Mouse (Mus musculus): ENCODE measurements at regions not wholly inside any gene's neighbourhood (a gene's known extent, or its start where the extent isn't known, plus 50 kb on each side); places are given as distances from the start of the nearest gene placed in this dataset.
A peak's percentile ranks its signal among the peaks of the same experiment; 100 is the strongest.

DNA sequence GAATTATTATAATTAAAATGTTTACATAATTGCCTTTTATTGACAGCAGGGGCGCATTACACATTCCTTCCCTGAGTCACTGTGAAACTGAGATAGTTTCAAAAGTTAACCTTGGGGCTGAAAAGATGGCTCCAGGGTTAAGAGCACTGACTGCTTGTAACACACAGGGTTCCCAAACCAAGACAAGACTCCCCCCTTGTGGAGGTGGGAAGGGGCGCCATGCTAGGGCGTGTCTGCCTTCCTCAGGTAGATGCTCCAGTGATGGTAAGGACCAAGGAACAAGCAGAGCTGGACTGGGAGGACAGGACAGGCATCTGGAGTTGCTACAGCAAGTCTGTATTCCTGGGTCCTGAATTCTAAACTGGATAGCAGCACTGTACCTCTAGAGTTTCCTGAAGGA lies 351.9 kb downstream of the Tbc1d22a start:
- ATAC-seq = no peak
- Histone ChIP-seq H3K4me2 (no peak overlapping the region), H3K27me3 (replicated peaks) (no peaks in the 10 kb centered on the region), H3K4me3 (no peak overlapping the region), H3K27ac (no peak overlapping the region), H3K4me1 (no peaks in the 10 kb centered on the region), H3K9me3 (replicated peaks) (no peaks in the 10 kb centered on the region), H3K36me3 (no peaks in the 10 kb centered on the region), H3K9ac (no peak overlapping the region)
- WGBS (ENCODE audit: insufficient replicate concordance) = 53% methylated on average over 3 of the region's 3 CpGs

DNA sequence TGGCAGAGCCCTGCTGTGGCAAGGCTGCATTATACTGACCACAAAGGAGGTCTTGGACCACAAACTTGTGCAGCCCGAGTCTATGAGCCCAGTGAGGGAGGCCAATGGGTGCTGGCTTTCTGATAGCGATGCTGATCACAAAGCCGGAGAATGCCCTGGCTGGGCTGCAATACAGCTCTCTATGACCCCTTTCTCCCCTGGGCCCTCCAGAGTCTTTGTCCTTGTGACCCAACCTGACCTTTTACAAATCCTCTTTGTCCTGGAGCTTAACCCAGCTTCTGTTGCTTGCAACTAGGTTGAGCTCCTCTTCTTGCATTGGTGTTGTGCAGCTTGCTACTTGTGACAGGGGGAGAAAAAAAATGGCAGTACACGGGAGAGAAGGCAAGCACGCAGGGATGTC lies 360.1 kb downstream of the Tbc1d22a start:
- H3K4me2 ChIP-seq = no peak overlapping the region
- H3K9me3 ChIP-seq (replicated peaks) = no peaks in the 10 kb centered on the region
- no peaks in the 10 kb centered on the region for H3K4me1 ChIP-seq
- no peak overlapping the region for H3K9ac ChIP-seq
- 59% methylated on average over 5 of the region's 5 CpGs for WGBS (ENCODE audit: insufficient replicate concordance)
- no peak overlapping the region for H3K4me3 ChIP-seq
- no peak overlapping the region for H3K27ac ChIP-seq
- no peak for ATAC-seq
- H3K27me3 ChIP-seq (replicated peaks) = 0 out of 2 replicates have a peak, but pooled peaks cover 4% of the 10 kb centered on the region
- no peaks in the 10 kb centered on the region for H3K36me3 ChIP-seq

DNA sequence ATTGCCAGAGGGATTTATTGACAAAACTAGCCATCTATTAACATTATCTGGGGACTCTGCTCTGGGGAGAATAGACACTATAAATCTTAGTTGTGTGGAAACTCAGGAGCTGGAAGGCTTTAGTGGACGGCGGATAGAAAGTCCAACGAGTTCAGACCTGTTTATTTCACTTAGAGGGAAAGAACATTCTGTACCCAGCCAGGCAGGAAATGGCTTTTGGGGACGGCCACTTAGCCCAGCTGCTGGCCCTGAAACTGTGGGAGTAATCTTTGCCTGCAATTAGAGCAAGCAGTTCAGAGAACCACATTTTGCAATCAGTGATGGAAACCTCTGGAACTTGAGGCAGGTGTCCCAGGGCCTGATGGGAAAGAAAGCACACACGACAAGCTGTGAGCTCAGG lies 362.4 kb downstream of the Tbc1d22a start:
- H3K4me1 ChIP-seq = no peaks in the 10 kb centered on the region
- no peak overlapping the region for H3K4me3 ChIP-seq
- H3K9me3 ChIP-seq (replicated peaks) = no peaks in the 10 kb centered on the region
- H3K9ac ChIP-seq = no peak overlapping the region
- H3K27me3 ChIP-seq (replicated peaks) = 0 out of 2 replicates have a peak, but pooled peaks cover 4% of the 10 kb centered on the region
- H3K27ac ChIP-seq = no peak overlapping the region
- no peak overlapping the region for H3K4me2 ChIP-seq
- 60% methylated on average over 5 of the region's 5 CpGs for WGBS (ENCODE audit: insufficient replicate concordance)
- no peaks in the 10 kb centered on the region for H3K36me3 ChIP-seq
- ATAC-seq = no peak

DNA sequence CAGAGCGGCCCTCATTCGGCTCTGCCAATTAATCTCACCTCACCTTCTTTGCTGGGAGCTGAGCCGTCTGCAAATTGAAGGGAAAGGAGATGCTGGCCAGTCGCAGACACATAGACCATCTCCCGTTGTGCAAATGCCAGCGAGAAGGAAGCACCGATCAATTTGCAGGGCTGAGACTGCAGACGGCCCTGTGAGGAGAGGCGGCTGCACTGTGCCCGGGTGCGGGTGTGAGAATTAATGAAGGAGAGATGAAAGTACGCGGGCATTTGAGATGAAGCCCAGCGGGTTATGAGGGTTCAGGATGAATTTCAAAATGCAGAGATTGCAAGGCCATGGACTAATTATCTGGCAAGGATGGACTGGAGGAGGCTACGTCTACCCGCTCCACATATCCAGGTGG lies 364.4 kb downstream of the Tbc1d22a start:
- no peak overlapping the region for H3K9ac ChIP-seq
- WGBS (ENCODE audit: insufficient replicate concordance) = 76% methylated on average over 16 of the region's 16 CpGs

DNA sequence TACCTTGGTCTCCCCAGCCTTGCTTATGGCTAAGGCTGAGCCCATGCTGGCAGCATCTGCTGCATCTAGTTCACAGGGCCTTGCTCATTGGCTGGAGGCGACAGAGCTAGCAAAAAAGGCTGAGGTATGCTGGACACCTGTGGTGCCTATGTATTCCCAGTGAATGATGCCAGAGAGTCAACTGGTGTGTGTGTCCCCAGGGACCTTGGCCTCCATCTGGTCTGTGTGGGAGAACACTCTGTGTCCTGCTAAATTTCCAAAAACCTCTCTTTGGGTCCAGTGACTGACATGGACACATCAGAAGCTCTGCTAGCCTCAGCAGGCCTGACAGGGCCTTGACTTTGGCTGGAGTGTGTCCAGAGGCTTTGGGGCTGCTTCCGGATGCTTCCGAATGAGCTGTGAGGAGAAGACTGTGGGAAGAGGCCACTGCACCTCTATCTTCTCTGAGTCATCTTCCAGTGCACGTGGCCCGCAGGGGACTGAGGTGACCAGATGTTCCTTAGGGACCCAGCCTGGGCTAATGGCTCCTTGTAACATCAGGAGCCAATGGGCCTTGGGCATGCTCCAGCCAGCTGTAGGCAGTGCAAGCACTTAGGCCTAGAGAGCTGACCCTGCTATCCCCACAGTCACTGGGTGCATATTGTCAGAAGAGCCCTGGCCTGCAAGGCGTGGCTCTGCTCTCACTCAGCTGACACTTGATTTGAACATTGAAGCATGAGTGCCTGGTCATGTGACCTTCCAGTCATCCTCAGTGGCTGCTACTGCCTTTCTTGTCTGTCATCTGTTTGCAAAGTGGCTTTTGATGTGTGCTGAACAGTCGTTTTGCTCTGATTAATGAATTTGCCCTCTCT lies 368.2 kb downstream of the Tbc1d22a start:
- H3K27me3 ChIP-seq (replicated peaks) = 0 out of 2 replicates have a peak, but pooled peaks cover 4% of the 10 kb centered on the region
- no peak overlapping the region for H3K4me2 ChIP-seq
- no peak overlapping the region for H3K4me3 ChIP-seq
- ATAC-seq = no peak
- H3K27ac ChIP-seq = no peak overlapping the region
- H3K4me1 ChIP-seq = no peaks in the 10 kb centered on the region; the same call in 1 of the 2 replicates
- no peaks in the 10 kb centered on the region for H3K9me3 ChIP-seq (replicated peaks)
- H3K9ac ChIP-seq = no peak overlapping the region
- 68% methylated on average over 7 of the region's 7 CpGs for WGBS (ENCODE audit: insufficient replicate concordance)
- no peaks in the 10 kb centered on the region for H3K36me3 ChIP-seq

More for the DNA sequence above, 364.4 kb downstream of the Tbc1d22a start:
- Histone ChIP-seq H3K4me3 (no peak overlapping the region), H3K4me1 (no peaks in the 10 kb centered on the region), H3K4me2 (no peak overlapping the region), H3K27me3 (replicated peaks) (0 out of 2 replicates have a peak, but pooled peaks cover 4% of the 10 kb centered on the region), H3K9me3 (replicated peaks) (no peaks in the 10 kb centered on the region), H3K27ac (no peak overlapping the region), H3K36me3 (no peaks in the 10 kb centered on the region)
- no peak for ATAC-seq

DNA sequence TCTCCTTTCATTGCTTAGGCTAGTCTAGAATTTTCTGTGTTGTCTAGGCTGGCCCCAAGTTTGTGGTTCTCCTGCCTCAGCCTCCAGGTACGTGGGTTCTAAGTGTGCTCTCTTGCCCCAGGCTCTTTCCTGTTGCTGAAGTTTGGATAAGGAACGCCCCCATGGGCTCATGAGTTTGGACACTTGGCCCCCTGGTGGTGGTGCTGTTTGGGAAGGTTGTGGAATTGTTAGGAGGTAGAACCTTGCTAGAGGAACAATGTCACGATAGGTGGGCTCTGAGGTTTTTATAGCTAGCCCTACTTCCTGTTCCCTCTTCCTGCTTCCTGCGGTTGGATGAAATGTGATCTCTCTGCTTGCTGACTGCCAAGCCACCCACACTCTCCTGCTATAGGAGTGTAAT lies 371.5 kb downstream of the Tbc1d22a start:
- Histone ChIP-seq H3K4me2 (no peak overlapping the region), H3K36me3 (no peaks in the 10 kb centered on the region), H3K27ac (no peak overlapping the region), H3K4me1 (no peaks in the 10 kb centered on the region; the same call in 1 of the 2 replicates), H3K9ac (no peak overlapping the region), H3K27me3 (replicated peaks) (no peaks in the 10 kb centered on the region), H3K4me3 (no peak overlapping the region), H3K9me3 (replicated peaks) (no peaks in the 10 kb centered on the region)
- WGBS (ENCODE audit: insufficient replicate concordance) = 47% methylated on average over 4 of the region's 4 CpGs
- ATAC-seq = no peak

DNA sequence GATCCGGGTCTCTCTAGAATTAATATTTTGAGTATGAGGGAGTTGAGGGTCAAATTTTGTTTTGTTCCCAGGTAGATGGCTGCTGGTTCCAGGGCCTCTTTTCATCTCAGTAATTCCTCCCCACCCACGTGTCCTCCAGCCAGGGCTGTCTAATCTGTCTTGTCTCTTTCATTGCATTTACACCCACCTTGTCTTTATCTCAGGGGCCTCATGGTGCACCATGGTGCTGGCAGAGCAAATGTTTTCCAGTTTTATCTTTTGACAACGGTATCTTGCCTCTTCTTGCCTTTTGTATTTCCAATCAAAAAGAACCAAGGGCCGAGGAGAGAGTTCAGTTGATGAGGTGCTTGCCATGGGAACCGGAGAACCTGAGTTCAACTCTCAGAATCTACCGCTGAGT lies 372.9 kb downstream of the Tbc1d22a start:
- WGBS (ENCODE audit: insufficient replicate concordance) = 43% methylated on average over 6 of the region's 6 CpGs
- Histone ChIP-seq H3K4me3 (no peak overlapping the region), H3K4me2 (no peak overlapping the region), H3K27ac (no peak overlapping the region), H3K4me1 (no peaks in the 10 kb centered on the region; the same call in 1 of the 2 replicates), H3K27me3 (replicated peaks) (no peaks in the 10 kb centered on the region), H3K9ac (no peak overlapping the region), H3K9me3 (replicated peaks) (no peaks in the 10 kb centered on the region), H3K36me3 (no peaks in the 10 kb centered on the region)
- peak; percentile 82 for ATAC-seq

DNA sequence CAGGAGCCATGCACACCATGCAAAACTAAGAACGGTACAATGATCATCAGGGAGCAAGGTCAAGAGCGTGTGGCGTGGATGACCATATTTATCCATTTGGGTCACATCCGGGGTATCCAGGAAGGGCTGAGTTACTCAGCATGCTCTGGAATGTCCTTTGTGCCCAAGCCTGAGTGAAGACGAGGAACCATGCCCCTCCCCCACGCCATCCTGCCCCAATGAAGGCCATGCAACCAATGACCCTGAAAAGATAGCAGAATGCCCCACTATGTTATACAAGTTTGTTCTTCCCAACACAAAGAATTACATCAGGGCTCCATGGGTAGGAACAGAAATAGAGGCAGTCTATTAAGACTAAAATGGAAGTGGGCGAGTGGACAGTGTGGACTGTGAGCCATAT lies 375.8 kb downstream of the Tbc1d22a start:
- WGBS (ENCODE audit: insufficient replicate concordance) = 64% methylated on average over 7 of the region's 7 CpGs
- no peaks in the 10 kb centered on the region for H3K36me3 ChIP-seq
- H3K27me3 ChIP-seq (replicated peaks) = no peaks in the 10 kb centered on the region
- H3K4me2 ChIP-seq = no peak overlapping the region
- ATAC-seq = no peak
- H3K27ac ChIP-seq = no peak overlapping the region
- no peaks in the 10 kb centered on the region for H3K9me3 ChIP-seq (replicated peaks)
- no peak overlapping the region for H3K9ac ChIP-seq
- H3K4me3 ChIP-seq = no peak overlapping the region
- no peaks in the 10 kb centered on the region; the same call in 1 of the 2 replicates for H3K4me1 ChIP-seq

DNA sequence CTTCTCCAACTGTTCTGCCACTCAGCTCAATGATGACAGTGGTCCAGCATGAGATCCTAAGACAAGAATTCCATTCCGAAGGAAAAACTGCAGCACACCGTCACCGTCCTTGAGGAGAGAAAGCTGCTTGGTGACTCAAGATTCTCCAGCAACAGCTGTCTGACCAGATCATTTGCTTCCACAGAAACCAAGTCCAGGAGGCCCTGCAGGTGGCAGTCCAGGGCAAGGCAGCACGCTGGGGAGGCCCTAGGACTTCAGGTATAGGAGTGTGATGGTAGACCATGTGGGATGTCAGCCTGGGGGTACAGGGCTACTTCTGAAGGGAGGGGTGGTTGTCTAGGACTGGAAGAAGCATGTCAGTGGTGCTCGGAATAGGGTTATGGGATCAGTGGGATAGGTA lies 376.6 kb downstream of the Tbc1d22a start:
- Histone ChIP-seq H3K27ac (no peak overlapping the region), H3K4me1 (no peaks in the 10 kb centered on the region; the same call in 1 of the 2 replicates), H3K4me2 (no peak overlapping the region), H3K9ac (no peak overlapping the region), H3K36me3 (no peaks in the 10 kb centered on the region), H3K27me3 (replicated peaks) (no peaks in the 10 kb centered on the region), H3K4me3 (no peak overlapping the region), H3K9me3 (replicated peaks) (no peaks in the 10 kb centered on the region)
- 62% methylated on average over 5 of the region's 5 CpGs for whole genome bisulfite sequencing (ENCODE audit: insufficient replicate concordance)
- no peak for ATAC-seq

DNA sequence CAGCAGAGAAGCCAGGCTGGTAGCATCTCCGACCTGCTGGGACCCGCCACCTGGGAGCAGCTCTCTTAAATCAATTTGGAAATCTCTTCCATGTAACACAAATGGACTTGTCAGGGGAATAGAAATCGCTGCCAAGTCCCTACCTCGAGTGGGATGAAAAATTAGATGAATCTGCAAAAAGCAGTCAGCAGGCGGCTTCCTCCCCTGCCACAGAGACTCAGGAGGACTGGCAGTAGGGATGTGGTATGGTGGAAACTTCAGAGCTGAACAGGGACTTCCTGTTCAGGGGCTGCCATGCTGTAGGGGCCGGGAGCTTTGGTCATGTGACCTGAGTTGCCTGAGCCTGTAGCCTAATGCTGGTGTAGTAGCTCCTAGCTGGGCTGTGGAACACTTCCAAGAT lies 379.1 kb downstream of the Tbc1d22a start:
- Histone ChIP-seq H3K27me3 (replicated peaks) (no peaks in the 10 kb centered on the region), H3K9ac (no peak overlapping the region)
- WGBS (ENCODE audit: insufficient replicate concordance) = 27% methylated on average over 6 of the region's 6 CpGs

DNA sequence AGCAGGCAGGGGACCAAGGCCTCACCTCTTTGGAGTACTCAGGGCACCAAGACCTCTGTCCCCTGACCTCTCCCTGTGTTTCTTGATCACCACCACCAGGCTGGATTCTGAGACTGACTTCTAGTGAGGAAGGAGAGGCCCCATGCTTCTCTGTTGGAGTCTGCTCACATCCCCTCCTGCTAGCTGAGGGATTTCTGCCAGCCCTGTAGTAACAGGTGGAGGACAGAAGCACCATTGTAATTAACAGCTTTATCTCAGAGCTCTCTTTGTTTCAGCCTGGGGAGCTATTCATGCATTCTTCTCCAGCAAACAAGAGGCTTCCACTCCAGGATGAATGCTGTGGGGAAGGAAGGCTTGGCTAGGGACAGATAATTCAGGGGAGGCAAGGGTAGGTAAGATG lies 392.2 kb downstream of the Tbc1d22a start:
- ATAC-seq = no peak
- Histone ChIP-seq H3K27ac (no peak overlapping the region), H3K36me3 (no peaks in the 10 kb centered on the region), H3K9ac (no peak overlapping the region), H3K27me3 (replicated peaks) (no peaks in the 10 kb centered on the region), H3K9me3 (replicated peaks) (no peaks in the 10 kb centered on the region), H3K4me1 (no peaks in the 10 kb centered on the region), H3K4me2 (no peak overlapping the region), H3K4me3 (no peak overlapping the region)

More for the DNA sequence above, 379.1 kb downstream of the Tbc1d22a start:
- no peak for ATAC-seq
- Histone ChIP-seq H3K4me1 (no peaks in the 10 kb centered on the region), H3K36me3 (no peaks in the 10 kb centered on the region), H3K4me2 (no peak overlapping the region), H3K27ac (no peak overlapping the region), H3K4me3 (no peak overlapping the region), H3K9me3 (replicated peaks) (no peaks in the 10 kb centered on the region)

DNA sequence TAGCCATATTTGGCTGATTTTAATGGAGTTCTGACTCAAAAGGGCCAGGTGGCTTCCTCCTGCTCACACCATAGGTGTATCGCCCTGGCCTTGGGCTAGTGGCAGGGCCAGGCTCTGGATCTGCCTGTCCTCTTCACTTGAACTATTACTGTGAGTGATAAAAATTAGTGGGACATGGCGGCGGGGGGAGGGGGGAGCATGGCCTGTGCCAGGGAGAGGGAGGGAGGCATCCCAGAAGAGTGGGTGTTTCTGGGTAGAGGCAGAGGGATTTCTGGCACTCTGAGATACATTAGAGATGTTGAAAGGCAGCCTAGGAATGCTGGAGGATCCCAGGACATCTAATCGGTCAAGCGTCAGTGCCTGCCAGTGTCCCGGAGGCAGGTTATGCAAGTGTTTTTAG lies 395.4 kb downstream of the Tbc1d22a start:
- H3K27me3 ChIP-seq (replicated peaks) = no peaks in the 10 kb centered on the region
- 78% methylated on average over 6 of the region's 6 CpGs for WGBS (ENCODE audit: insufficient replicate concordance)
- H3K9ac ChIP-seq = no peak overlapping the region
- no peaks in the 10 kb centered on the region for H3K9me3 ChIP-seq (replicated peaks)
- H3K36me3 ChIP-seq = no peaks in the 10 kb centered on the region
- no peak overlapping the region for H3K27ac ChIP-seq
- no peak overlapping the region for H3K4me3 ChIP-seq
- no peaks in the 10 kb centered on the region for H3K4me1 ChIP-seq
- H3K4me2 ChIP-seq = no peak overlapping the region
- ATAC-seq = no peak

DNA sequence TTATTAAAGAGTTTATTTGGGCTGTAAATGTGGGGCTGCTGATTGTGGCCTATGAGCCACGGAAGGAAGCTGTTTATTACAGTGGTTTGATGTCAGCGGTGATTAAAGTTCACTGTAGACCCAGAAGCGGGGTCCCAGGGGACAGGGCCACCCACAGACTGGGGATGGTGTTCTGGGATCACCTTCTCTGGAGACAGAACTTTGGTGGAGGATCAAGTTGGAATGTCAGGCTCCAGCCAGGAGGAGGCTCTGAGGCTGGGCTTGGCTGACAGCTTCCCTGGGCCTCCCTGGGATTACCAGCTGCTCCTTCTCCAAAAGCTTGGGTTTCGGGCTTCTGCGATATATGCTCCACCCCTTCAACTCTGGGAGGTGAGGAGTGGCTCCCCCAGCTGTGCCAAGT lies 417.1 kb downstream of the Tbc1d22a start:
- no peak for ATAC-seq
- H3K9me3 ChIP-seq (replicated peaks) = no peaks in the 10 kb centered on the region
- H3K4me3 ChIP-seq = no peak overlapping the region
- H3K36me3 ChIP-seq = no peaks in the 10 kb centered on the region
- 69% methylated on average over 5 of the region's 5 CpGs for WGBS (ENCODE audit: insufficient replicate concordance)
- H3K4me2 ChIP-seq = no peak overlapping the region
- no peak overlapping the region for H3K9ac ChIP-seq
- H3K4me1 ChIP-seq = no peaks in the 10 kb centered on the region
- no peaks in the 10 kb centered on the region for H3K27me3 ChIP-seq (replicated peaks)
- no peak overlapping the region for H3K27ac ChIP-seq
